Mouse (Mus musculus) cerebellum, adult 2 months (tissue): ENCODE results near the gene 2410002F23Rik. TPM values are rescaled to one million over a fixed set of nuclear protein-coding genes. Genes with fewer than 3 reads are reported as not detected.
"Not testable (repeated sequence)": the region's sequence is repeated elsewhere in the genome, so short reads cannot be mapped to it uniquely, and the experiment has no call there.

Experiments used
- DNase-seq, 2 experiments: peaks; one replicate each; pipeline ENCODE4 v3.0.0; 2021
- H3K27ac ChIP-seq: fragments of 200-500 bp; 2 replicates; pipeline ENCODE4 v1.5.1; 2012; ENCODE audit warnings: low read length, control low read depth, inconsistent platforms; ENCODE audit not compliant: insufficient read depth
- H3K27me3 ChIP-seq: fragments of 200-500 bp; 2 replicates; pipeline ENCODE4 v1.6.1; 2012; ENCODE audit warnings: inconsistent platforms, mild to moderate bottlenecking, low read length, moderate library complexity; ENCODE audit not compliant: control insufficient read depth, insufficient read depth
- H3K4me1 ChIP-seq: fragments of 200-500 bp; 2 replicates; pipeline ENCODE4 v1.6.1; 2011; ENCODE audit warnings: low read length; ENCODE audit not compliant: control insufficient read depth, insufficient read depth
- H3K4me3 ChIP-seq: fragments of 200-500 bp; replicated peaks from 2 replicates; pipeline ENCODE3; 2011; ENCODE audit warnings: mild to moderate bottlenecking, low read depth, low read length, control low read depth; ENCODE audit not compliant: insufficient read depth
- CTCF ChIP-seq: fragments of 200-500 bp; IDR thresholded peaks from 2 replicates; pipeline ENCODE4 v1.5.1; 2011; ENCODE audit warnings: low read depth, mild to moderate bottlenecking, control low read depth, low read length, moderate library complexity, borderline replicate concordance; ENCODE audit not compliant: insufficient read depth
- POLR2A ChIP-seq: fragments of 200-500 bp; IDR thresholded peaks from 2 replicates; pipeline ENCODE4 v1.6.1; 2011; ENCODE audit warnings: low read length, control low read depth, borderline replicate concordance; ENCODE audit not compliant: insufficient read depth
- WGBS: fragments of 180-500 bp; shearing (Covaris S2); methylation state at CpG from one replicate; pipeline ENCODE4 v1.1.7; 2018; 5-methylcytosine and 5-hydroxymethylcytosine counted together
- polyA plus RNA-seq: library from polyadenylated mRNA; depleted of rRNA; stranded (reverse); fragments of >200 nt; gene quantifications from 2 replicates; pipeline ENCODE4 v1.2.3, GENCODE M21; 2012

The 2410002F23Rik gene
- polyA plus RNA-seq, 1 experiment: 98.8 TPM

- Histone ChIP-seq H3K4me1 (no peaks in the 10 kb centered on the region; the same call in 1 of the 2 replicates), H3K27ac (no peak within 1 kb of the TSS), H3K4me3 (no peak within 1 kb of the TSS), H3K27me3 (no peaks in the 10 kb centered on the region)
- DNase-seq: no peak
- TF ChIP-seq CTCF: no peak
- no peak for TF ChIP-seq POLR2A
- WGBS: 18% methylated on average over 3 of the region's 3 CpGs
These were observed 10.6 kb upstream of the 2410002F23Rik start, which contains the start of gene Gm36864 for GRCm38 (mm10) chr7:44235909-44236308. Gm36864 (plus strand) TSS chr7:44236177.

DNA sequence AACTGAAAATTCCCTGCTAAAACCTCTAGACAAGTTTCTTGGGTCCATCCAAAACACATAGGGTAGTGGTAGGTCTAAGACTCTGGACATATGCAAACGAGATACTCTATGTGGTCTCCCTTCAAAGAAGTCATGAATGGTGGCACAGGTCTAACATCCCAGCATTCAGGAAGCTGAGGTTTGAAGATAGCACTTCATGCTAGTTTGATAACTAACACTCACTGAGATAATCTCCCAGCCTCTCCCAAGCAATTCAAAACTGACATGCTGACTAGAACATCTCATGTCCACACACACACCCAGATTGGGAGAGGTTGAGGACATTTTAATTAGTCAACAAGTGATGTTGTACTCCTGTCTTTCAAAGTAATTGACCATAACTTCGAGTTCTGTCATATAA lies 6.6 kb upstream of the 2410002F23Rik start:
- Histone ChIP-seq H3K4me1 (no peaks in the 10 kb centered on the region; the same call in 1 of the 2 replicates), H3K4me3 (no peak overlapping the region), H3K27me3 (no peaks in the 10 kb centered on the region), H3K27ac (no peak overlapping the region)
- TF ChIP-seq CTCF (no peak), POLR2A (no peak)
- WGBS: 37% methylated on average over 2 of the region's 2 CpGs
- DNase-seq: no peak

- 48% methylated on average over 1 of the region's 1 CpGs for WGBS
These were observed 5.8 kb upstream of the 2410002F23Rik start for GRCm38 (mm10) chr7:44240712-44241111.

GRCm38 (mm10) chr7:44241163-44241562 lies 5.4 kb upstream of the 2410002F23Rik start:
- TF ChIP-seq CTCF (no peak), POLR2A (no peak)
- no peaks in the 10 kb centered on the region for H3K4me1 ChIP-seq
- H3K27me3 ChIP-seq: no peaks in the 10 kb centered on the region
- no peak for DNase-seq
- H3K27ac ChIP-seq: no peak overlapping the region
- no peak overlapping the region for H3K4me3 ChIP-seq
- WGBS: 63% methylated on average over 2 of the region's 2 CpGs

More at GRCm38 (mm10) chr7:44240712-44241111, 5.8 kb upstream of the 2410002F23Rik start:
- Histone ChIP-seq H3K4me3 (no peak overlapping the region), H3K27me3 (no peaks in the 10 kb centered on the region), H3K27ac (no peak overlapping the region), H3K4me1 (no peaks in the 10 kb centered on the region; the same call in 1 of the 2 replicates)
- DNase-seq: no peak
- TF ChIP-seq CTCF (no peak), POLR2A (no peak)

GRCm38 (mm10) chr7:44244080-44244479 lies 2.4 kb upstream of the 2410002F23Rik start:
- WGBS: 58% methylated on average over 1 of the region's 1 CpGs
- 0 out of 2 replicates have a peak, but pooled peaks cover 2% of the 10 kb centered on the region for H3K4me1 ChIP-seq
- H3K27me3 ChIP-seq: no peaks in the 10 kb centered on the region
- H3K4me3 ChIP-seq: no peak overlapping the region
- TF ChIP-seq POLR2A: no peak
- TF ChIP-seq CTCF: no peak
- H3K27ac ChIP-seq: no peak overlapping the region
- no peak for DNase-seq

GRCm38 (mm10) chr7:44246984-44247470 lies 505 bp downstream of the 2410002F23Rik start:
- WGBS: 0% methylated on average over 23 of the region's 23 CpGs
- H3K4me3 ChIP-seq: peak overlapping the region; percentile 97
- H3K4me1 ChIP-seq: 0 out of 2 replicates have a peak, but pooled peaks cover 2% of the 10 kb centered on the region

DNA sequence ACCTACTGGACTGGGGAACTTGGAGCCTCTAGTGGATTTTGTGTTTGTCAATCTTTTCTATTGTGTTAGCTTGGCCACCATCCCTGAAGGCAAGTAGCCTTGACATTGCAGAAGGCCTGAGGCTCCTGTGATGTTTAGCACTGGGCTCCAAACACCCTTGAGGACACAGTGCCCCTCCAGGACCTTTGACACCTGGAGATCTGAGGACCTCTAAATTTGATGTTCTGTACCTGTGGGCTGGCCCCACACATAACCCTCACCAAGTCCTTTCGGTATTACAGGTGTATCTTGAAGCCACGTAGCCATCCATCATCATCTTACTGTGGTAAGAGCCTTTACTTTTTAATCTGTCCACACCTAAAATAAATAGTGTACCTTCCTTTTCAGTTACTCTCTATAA lies 1.4 kb downstream of the 2410002F23Rik start:
- Histone ChIP-seq H3K27ac (no peak overlapping the region), H3K27me3 (no peaks in the 10 kb centered on the region), H3K4me1 (0 out of 2 replicates have a peak, but pooled peaks cover 2% of the 10 kb centered on the region), H3K4me3 (no peak overlapping the region)
- DNase-seq: no peak
- no peak for TF ChIP-seq POLR2A
- no peak for TF ChIP-seq CTCF
- 93% methylated on average over 2 of the region's 2 CpGs for WGBS

More at GRCm38 (mm10) chr7:44246984-44247470, 505 bp downstream of the 2410002F23Rik start:
- no peak for DNase-seq
- H3K27me3 ChIP-seq: no peaks in the 10 kb centered on the region
- TF ChIP-seq CTCF: no peak
- TF ChIP-seq POLR2A: no peak
- peak overlapping the region; percentile 71 for H3K27ac ChIP-seq

DNA sequence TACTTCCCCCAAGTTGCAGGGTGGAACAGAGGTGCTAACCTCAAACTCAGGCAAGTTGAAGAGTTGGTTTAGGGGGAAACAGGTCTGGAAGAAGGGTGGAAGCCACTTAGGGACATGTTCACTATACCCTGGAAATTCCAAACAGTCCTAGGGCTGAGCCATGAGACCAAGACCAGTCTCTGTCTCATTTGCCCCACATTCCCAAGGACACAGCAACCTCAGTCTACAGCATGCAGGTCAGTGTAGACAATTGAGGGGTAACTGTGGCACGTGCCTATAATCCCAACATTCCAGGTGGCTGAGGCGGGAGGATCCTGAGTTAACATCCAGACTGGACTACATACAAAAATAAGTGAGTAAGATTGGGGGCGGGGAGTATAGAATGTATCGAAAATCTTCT lies 2.7 kb downstream of the 2410002F23Rik start:
- Histone ChIP-seq H3K27me3 (no peaks in the 10 kb centered on the region), H3K4me3 (no peak overlapping the region), H3K27ac (no peak overlapping the region), H3K4me1 (0 out of 2 replicates have a peak, but pooled peaks cover 2% of the 10 kb centered on the region)
- DNase-seq: no peak
- no peak for TF ChIP-seq CTCF
- 95% methylated on average over 4 of the region's 4 CpGs for WGBS

GRCm38 (mm10) chr7:44250732-44251275 lies 4.3 kb downstream of the 2410002F23Rik start:
- 75% methylated on average over 17 of the region's 17 CpGs for WGBS
- not testable (repeated sequence) for H3K4me1 ChIP-seq, H3K27ac ChIP-seq, H3K4me3 ChIP-seq, H3K27me3 ChIP-seq, DNase-seq
